Mouse (Mus musculus): ENCODE measurements at regions not wholly inside any gene's neighbourhood (a gene's known extent, or its start where the extent isn't known, plus 50 kb on each side); places are given as distances from the start of the nearest gene placed in this dataset.
"Not testable (repeated sequence)": the region's sequence is repeated elsewhere in the genome, so short reads cannot be mapped to it uniquely, and the experiment has no call there.

DNA sequence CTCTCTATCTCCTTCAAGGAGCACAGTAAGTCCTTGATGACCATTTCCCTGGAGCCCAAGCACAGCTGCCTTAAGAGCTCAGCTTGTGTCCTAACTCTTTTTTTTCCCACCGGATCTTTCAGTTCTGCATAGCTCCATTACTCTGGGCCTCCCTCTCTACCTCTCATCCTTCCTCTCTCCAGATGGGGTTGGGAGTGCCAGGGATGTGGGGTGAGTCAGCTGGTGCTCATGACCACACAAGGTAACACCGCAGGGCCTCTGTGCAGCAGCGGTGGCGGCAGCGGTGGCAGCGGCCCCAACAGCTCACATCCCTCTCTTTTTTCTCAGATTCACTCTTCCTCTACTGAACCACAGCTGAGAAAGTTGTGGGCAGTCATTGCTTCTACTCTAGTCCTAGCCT is 126.6 kb upstream of the Klf4 start:
- no peak for DNase-seq

DNA sequence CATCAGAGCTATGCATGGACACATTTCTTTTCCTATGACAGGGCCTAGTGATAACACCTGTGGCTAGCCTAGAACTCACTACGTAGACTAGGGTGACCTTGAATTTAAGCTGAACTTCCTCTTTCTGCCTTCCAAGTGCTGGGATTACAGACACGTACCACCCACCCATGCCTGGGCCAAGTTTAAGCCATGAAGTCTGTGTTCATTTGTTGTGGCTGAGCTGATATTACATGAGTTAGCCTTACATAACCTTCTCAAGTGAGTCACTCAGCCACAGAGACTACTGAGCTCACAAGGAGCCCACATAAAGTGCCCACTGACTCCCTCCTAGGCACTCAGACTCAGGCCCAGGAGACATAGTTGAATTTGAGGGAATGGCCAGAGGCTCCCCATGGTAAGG is 123.1 kb upstream of the Klf4 start:
- no peak for DNase-seq

DNA sequence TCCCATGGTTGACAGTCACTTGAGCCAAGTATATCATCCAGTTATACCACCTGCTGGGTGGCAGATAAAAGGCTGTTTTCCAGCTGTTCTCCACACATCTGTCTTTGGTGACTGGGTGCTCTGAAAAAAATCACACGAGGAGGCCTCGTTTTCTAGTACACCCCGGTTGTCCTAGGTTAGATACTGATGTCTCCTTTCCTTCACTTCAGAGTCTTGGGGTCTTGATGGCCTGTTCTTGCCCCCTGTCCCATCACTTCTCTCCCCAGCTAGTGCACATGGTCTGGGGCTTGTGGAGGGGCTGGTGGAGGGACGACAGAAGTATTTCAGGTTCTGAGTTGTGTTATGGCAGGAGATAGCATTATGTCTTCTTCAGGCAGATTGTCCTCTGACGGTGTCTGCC is 120.4 kb upstream of the Klf4 start:
- no peak for DNase-seq

DNA sequence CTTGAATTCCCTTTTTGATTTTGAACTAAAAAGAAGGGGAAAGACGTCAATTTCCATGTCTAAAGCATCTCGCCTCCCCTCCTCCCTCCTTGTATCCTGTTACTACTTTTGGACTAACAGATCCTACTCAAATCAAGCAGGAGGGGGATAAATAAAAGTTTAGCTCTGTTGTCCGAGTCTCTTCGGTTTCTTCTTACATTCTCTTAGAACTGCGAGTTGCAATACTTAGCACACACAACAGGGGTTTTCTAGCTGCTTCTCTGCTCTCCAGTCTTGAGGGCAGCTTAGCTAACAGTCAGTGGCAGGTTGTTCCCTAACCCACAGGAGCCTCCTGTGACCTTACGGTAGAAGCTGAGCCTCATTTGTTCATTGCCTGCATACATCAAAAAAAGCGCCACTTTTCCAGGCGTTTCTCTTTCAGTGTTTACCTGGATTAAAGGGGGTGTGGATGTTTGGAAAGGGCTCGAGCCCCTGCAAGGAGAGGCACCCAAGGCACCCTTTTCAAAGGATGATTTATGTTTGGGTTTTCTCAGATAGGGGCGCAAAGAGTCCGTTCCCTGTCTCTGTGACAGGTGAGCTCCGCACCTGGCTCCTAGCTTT is 119.6 kb upstream of the Klf4 start:
- DNase-seq: peak; percentile 25

DNA sequence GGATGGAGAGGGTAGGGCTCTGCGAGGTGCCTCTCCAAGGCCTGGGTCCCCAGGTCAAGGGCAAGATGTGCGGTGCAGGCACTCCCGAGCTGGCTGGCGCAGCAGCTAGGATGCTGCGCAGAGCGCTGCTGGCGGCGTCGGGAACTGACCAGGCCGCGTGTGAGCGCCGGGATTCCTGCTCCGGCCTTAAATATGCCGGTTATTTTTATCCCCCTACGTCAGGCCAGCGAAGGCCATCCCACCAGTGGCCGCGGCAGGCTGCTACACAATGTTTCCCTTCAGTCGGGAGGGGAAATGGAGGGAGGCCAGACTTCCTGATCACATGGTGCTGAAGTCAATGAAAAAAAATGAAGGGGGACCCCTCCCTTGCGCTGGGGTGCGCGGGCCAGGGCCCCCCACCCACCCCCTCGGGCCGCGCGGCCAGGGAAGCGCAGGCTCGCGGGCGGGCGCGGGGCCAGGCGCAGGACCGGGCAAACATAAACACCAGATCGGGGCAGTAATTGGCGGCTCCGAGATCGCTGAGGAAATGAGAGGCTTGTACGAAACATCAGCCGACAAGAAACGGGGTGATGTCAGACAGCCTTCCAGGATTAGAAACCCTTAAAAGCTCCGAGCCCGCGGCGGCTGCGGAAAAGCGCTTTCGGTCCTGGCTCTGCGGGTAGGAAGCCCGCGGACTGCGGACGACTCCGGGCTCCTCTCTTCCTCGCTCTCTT is 118.9 kb upstream of the Klf4 start:
- peak; percentile 82 for DNase-seq

- DNase-seq: no peak
Observed at GRCm38 (mm10) chr4:55650186-55650585, 117.9 kb upstream of the Klf4 start.

- no peak for DNase-seq
Observed at GRCm38 (mm10) chr4:55648376-55648775, 116.1 kb upstream of the Klf4 start.

- DNase-seq: no peak
Observed at GRCm38 (mm10) chr4:55645432-55645831, 113.2 kb upstream of the Klf4 start.

GRCm38 (mm10) chr4:55644895-55645294 is 112.6 kb upstream of the Klf4 start:
- no peak for DNase-seq

- DNase-seq: no peak
Observed at GRCm38 (mm10) chr4:55634946-55635511, 102.8 kb upstream of the Klf4 start.

GRCm38 (mm10) chr4:55631157-55631556 is 98.9 kb upstream of the Klf4 start:
- DNase-seq: no peak

GRCm38 (mm10) chr4:55630215-55630614 is 97.9 kb upstream of the Klf4 start:
- not testable (repeated sequence) for DNase-seq

DNA sequence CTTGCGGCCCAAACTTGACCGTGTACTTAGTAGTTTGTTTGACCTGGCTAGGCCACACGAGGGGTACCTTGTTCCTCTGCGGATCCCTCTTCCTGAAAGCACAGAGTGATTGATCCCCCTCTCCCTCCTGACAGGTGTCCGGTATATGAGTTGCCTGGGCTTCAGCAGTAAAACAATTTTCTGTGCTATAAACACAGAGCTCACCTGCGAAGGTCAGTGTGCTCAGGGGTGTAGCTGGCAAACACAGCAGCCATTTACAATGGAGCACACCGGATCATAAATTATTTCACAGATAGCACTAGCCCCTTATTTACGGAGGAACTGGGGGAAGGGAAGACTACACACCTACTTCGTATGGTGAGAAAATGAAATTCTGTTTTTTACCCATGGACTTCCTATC is 92.5 kb upstream of the Klf4 start:
- DNase-seq: no peak

- DNase-seq: no peak
Observed at GRCm38 (mm10) chr4:55623151-55623760, 91.0 kb upstream of the Klf4 start.

DNA sequence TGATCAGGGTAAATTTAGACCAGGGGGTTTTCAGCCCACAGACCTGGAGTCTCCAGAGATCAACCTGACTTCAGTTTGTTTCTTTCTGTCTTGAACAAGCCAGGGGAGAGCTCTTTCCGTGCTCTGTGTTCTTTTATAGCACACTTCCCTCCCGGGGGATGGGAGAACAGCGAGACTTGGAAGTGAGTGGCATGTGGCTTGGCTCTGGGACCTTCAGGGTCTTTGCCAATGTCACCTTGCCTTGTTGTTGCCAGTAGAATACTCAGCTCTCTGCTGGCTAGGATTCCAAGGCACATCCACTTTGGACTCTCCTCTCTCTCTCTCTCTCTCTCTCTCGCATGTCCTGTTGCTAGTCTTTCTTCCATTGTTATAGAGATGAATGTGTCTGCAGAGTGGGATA is 90.4 kb upstream of the Klf4 start:
- no peak for DNase-seq

GRCm38 (mm10) chr4:55619891-55620290 is 87.6 kb upstream of the Klf4 start:
- DNase-seq: no peak

- DNase-seq: no peak
Observed at GRCm38 (mm10) chr4:55615808-55616207, 83.5 kb upstream of the Klf4 start.

GRCm38 (mm10) chr4:55613523-55613922 is 81.3 kb upstream of the Klf4 start:
- DNase-seq: no peak

DNA sequence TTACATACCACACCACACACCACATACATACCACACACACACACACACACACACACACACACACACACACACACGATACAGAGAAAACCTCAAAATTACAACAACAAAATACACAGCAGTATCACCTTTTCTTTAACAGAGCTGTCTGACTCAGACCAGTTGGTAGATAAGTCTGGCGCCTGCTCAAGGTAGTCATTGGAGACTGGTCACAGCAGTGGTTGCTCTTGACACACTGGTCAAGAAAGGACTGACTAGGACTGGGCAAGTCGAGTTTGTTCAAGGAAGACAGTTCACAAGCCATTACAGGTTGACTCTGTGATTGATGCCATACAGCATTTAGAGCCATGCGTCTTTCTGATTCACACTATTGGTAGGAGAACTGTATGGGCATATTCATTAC is 78.7 kb upstream of the Klf4 start:
- no peak for DNase-seq

DNA sequence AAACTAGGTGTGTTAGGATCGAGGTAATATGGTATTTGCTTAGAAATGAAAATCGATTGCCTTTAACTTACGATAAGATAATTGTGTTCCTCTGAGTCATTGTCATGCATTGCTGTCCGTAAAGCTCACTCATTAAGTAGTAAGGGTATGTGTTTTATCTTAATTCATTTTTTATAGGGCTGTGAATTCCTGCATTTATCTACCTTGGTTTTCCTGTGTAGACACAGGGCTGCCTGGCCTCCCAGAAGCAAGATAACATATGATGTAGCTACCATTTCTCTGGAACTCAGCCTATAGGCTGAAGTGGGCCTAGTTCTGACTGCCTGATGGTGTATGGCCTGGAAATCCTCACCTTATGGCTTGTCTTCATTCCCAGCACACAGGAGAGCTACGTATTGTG is 76.9 kb upstream of the Klf4 start:
- DNase-seq: no peak

DNA sequence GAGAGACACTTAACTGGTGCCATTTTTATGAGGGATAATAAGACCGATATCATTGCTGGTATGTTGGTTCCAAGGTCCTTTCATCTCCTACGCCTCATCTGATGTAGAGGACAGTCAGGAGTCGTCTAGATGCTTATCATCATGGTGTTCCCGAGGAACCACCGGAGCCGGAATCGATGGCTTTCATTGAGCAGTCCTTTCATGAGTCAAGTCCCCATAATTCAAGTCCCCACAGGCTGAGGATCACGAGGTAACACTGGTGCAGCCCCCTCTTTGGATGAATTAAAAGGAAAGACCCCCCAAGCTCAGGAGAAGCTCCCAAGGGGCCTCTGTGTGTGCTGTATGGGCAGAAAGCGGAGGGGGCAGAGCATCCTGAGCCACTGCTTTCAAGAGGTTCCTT is 73.3 kb upstream of the Klf4 start:
- DNase-seq: no peak

GRCm38 (mm10) chr4:55604915-55605314 is 72.6 kb upstream of the Klf4 start:
- DNase-seq: no peak

DNA sequence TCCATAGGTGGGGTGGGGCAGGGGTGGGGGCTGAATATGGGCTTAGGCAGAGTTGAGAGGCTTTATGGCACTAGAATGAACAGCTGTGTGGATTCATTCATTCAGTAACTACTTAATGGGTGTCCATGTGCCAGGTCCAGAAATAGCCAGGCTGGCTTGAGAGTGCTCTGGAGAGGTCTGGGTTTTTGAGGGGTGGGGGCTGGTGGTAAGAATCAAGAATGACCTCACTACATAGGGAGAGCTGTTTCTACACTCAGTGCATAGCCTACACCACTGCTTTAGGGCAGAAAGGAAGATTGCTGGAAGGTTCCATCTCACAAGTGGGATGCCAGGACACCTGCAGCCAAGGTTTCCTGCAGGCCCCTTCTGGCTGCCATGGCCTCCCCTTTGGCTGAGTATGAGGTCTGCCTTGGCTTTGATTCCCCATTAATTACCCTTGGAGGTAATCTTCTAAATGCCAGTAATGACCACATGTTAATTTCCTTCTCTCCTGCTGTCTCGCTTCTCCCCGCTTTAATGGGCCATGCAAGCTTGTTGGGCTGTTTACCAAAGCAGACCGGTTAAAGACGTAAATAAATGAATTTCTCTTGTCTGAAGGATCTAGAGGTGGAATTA is 71.7 kb upstream of the Klf4 start:
- no peak for DNase-seq

DNA sequence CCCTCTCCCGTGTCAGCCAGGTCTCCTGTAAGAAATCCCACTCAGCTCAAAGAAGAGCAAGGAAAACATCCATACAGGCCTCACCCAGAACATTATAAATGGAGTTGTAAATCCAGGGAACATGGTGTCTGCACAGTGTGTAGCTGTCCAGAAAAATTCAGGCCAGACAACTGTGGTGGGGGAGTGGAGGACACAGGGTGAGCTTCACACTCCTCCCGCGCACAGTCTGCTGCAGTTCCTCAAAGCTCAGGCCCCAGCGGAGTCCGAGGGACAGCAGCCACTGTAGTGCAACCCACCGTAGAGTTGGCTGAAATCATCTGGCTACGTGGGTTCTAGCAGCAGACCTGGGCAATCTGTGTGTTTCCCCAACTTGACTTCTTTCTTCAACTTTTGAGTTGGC is 62.9 kb upstream of the Klf4 start:
- no peak for DNase-seq

Data from cerebellum, adult 8-10 months (tissue).